Mouse (Mus musculus) embryonic facial prominence, embryonic 14.5 days (tissue): Measurements from ENCODE around the gene Nfia. TPM values are rescaled to one million over a fixed set of nuclear protein-coding genes. Genes with fewer than 3 reads are reported as not detected.

Experiments
- ATAC-seq: fragments of 200-750 bp; cut with Nextera tagmentation; 2 replicates; pipeline ENCODE4 v1.8.0; 2017; ENCODE audit warnings: low read depth, moderate number of reproducible peaks, moderate TSS enrichment
- DNase-seq: peaks from one replicate; pipeline ENCODE4 v3.0.0-alpha.2; 2015; ENCODE audit warnings: low spot score
- H3K27ac ChIP-seq: fragments of 300-500 bp; sonication (generic); replicated peaks from 2 replicates; pipeline ENCODE4 v1.5.1; 2014; ENCODE audit warnings: low read depth, mild to moderate bottlenecking, low read length, moderate library complexity
- H3K27me3 ChIP-seq: fragments of 300-500 bp; sonication (generic); replicated peaks from 2 replicates; pipeline ENCODE4 v1.6.1; 2014; ENCODE audit warnings: low read length; ENCODE audit not compliant: control insufficient read depth, insufficient read depth
- H3K36me3 ChIP-seq: fragments of 300-500 bp; sonication (generic); 2 replicates; pipeline ENCODE4 v1.6.1; 2014; ENCODE audit warnings: low read length, mixed read lengths; ENCODE audit not compliant: control insufficient read depth, insufficient read depth
- H3K4me1 ChIP-seq: fragments of 300-500 bp; sonication (generic); 2 replicates; pipeline ENCODE4 v1.6.1; 2014; ENCODE audit warnings: antibody characterized with exemption, low read length; ENCODE audit not compliant: control insufficient read depth, insufficient read depth
- H3K4me2 ChIP-seq: fragments of 300-500 bp; sonication (generic); 2 replicates; pipeline ENCODE4 v1.6.1; 2014; ENCODE audit warnings: low read depth, mild to moderate bottlenecking, low read length, moderate library complexity, mixed read lengths
- H3K4me3 ChIP-seq: fragments of 300-500 bp; sonication (generic); 2 replicates; pipeline ENCODE4 v1.5.1; 2014; ENCODE audit warnings: low read depth, mild to moderate bottlenecking, low read length
- H3K9ac ChIP-seq: fragments of 300-500 bp; sonication (generic); 2 replicates; pipeline ENCODE4 v1.6.1; 2014; ENCODE audit warnings: low read depth, mild to moderate bottlenecking, low read length, moderate library complexity, mixed read lengths
- H3K9me3 ChIP-seq: fragments of 300-500 bp; sonication (generic); 2 replicates; pipeline ENCODE4 v1.6.1; 2016; ENCODE audit warnings: low read length; ENCODE audit not compliant: control insufficient read depth
- WGBS: fragments of 180-500 bp; shearing (Covaris S2); extraction: QIAGEN DNeasy Blood & Tissue Kit; methylation state at CpG from one replicate; pipeline ENCODE4 v1.1.7; 2014; 5-methylcytosine and 5-hydroxymethylcytosine counted together
- polyA plus RNA-seq: library from polyadenylated mRNA; unstranded; fragments of >200 nt; fragmentation: Nextera tagmentation; extraction: Ambion mirVana; gene quantifications from 2 replicates; pipeline ENCODE4 v1.2.1, GENCODE M21; 2014

The Nfia gene
- polyA plus RNA-seq, 1 experiment from 2014 or later, result 61.7 TPM

DNA sequence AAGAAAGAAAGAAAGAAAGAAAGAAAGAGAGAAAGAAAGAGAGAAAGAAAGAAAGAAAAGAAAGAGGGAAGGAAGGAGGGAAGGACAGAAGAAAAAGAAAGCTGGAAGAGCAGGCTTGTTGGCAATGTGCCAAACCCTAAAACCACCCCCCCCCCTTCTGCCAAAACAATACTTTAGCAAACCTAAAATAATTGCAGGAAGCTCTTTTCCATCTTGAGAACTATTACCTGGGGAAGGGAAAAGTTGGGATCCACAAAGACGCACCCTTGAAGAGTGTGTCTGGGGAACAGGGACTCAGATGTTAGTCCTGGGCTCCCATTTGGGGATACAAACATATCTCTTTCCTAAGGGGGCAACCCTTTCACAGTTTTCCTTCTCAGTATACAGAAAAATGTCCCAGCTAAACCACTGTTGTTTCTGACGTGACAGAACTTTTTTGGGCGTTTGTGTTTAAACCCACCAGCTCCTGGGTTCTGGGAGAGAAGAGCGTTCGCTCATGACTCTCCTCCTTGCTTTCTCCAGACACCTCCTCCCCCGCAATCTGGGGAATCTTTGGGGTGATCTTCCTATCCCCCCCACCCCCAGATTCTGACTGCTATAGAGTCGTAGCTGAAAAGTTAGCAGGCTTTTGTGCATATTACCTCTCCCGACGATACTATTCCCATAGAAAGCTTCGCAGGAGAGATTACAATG lies 4.0 kb downstream of the Nfia start:
- ATAC-seq (no peak), DNase-seq (peak; percentile 58)
- peak overlapping the region; percentile 67 for H3K4me2 ChIP-seq
- no peaks in the 10 kb centered on the region for H3K9me3 ChIP-seq
- H3K9ac ChIP-seq, result peak overlapping the region; percentile 100
- WGBS, result under 1% methylated on average over 10 of the region's 10 CpGs
- peak overlapping the region; percentile 98 for H3K27ac ChIP-seq
- no peaks in the 10 kb centered on the region for H3K36me3 ChIP-seq
- no peaks in the 10 kb centered on the region for H3K27me3 ChIP-seq
- peak overlapping the region; percentile 91 for H3K4me3 ChIP-seq
- peaks cover 15% of the 10 kb centered on the region for H3K4me1 ChIP-seq

DNA sequence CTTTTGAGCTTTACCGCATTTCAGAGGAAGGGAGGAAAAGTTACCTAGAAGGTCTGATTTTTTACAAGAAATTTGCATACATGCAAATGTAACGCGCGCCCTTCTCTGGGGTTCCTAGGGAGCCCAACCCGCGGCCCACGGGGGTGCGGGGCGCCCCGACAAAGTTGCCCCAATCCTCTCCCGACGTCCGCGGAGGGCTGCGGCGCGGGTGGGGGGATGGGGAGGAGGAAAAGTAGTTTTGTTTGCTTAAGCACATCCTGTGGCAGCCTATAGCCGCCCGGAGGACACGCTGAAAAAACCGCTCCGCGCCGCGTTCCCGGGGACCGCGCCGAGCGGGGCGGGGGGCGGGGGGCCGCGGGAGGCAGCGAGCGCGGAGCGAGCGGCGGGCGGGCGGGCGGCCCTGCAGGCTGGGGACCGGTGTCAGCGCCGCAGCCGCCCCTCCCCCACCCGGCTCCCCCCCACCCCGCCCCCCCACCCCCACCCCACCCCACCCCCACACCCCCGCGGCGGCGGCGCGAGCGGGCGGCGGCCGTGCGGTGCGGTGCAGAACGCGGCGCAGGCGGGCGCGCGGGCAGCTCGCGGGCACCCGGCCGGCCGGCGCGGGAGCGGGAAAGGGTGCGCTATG lies 4.7 kb downstream of the Nfia start:
- WGBS, result 1% methylated on average over 24 of the region's 77 CpGs
- Histone ChIP-seq H3K4me3 (peak overlapping the region; percentile 91), H3K27ac (peak overlapping the region; percentile 98), H3K4me2 (peak overlapping the region; percentile 67), H3K9ac (peak overlapping the region; percentile 100), H3K9me3 (no peaks in the 10 kb centered on the region), H3K4me1 (peaks cover 15% of the 10 kb centered on the region), H3K36me3 (no peaks in the 10 kb centered on the region), H3K27me3 (no peaks in the 10 kb centered on the region)
- ATAC-seq (peak; percentile 20), DNase-seq (peak; percentile 81)

DNA sequence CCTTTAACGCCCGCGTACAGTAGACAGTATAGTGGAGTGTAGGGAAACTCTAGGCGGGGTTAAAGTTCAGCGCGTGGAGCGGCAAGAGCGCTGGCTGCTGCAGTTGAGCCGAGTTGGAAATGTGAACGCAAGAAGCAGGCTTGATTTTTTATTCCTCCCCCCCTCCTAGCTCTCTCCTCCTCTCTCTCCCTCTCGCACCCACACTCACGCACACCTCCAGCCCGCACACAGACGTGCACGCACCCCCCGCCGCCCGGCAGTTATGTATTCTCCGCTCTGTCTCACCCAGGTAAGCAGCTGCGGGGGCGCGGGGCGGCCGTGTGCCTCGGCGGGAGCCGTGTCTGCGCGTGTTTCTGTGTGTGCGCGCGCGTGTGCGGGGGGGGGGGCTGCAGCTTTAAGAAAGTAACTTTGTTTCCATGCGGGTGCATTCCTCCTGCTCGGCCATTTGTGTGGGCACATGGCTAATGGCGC lies 5.2 kb downstream of the Nfia start, which contains the start of gene E130114P18Rik:
Gene E130114P18Rik (minus strand): TSS at position 373 of the 471 bp plus-strand sequence.
- peak within 1 kb of the TSS; percentile 67 for H3K4me2 ChIP-seq
- H3K9me3 ChIP-seq, result no peaks in the 10 kb centered on the region
- 0% methylated on average over 21 of the region's 37 CpGs for WGBS
- peaks cover 15% of the 10 kb centered on the region for H3K4me1 ChIP-seq
- H3K9ac ChIP-seq, result peak within 1 kb of the TSS; percentile 100
- H3K36me3 ChIP-seq, result peaks cover 2% of the 10 kb centered on the region
- ATAC-seq (peak; percentile 73), DNase-seq (peak; percentile 89)
- H3K4me3 ChIP-seq, result peak within 1 kb of the TSS; percentile 91
- no peaks in the 10 kb centered on the region for H3K27me3 ChIP-seq
- H3K27ac ChIP-seq, result peak within 1 kb of the TSS; percentile 98

DNA sequence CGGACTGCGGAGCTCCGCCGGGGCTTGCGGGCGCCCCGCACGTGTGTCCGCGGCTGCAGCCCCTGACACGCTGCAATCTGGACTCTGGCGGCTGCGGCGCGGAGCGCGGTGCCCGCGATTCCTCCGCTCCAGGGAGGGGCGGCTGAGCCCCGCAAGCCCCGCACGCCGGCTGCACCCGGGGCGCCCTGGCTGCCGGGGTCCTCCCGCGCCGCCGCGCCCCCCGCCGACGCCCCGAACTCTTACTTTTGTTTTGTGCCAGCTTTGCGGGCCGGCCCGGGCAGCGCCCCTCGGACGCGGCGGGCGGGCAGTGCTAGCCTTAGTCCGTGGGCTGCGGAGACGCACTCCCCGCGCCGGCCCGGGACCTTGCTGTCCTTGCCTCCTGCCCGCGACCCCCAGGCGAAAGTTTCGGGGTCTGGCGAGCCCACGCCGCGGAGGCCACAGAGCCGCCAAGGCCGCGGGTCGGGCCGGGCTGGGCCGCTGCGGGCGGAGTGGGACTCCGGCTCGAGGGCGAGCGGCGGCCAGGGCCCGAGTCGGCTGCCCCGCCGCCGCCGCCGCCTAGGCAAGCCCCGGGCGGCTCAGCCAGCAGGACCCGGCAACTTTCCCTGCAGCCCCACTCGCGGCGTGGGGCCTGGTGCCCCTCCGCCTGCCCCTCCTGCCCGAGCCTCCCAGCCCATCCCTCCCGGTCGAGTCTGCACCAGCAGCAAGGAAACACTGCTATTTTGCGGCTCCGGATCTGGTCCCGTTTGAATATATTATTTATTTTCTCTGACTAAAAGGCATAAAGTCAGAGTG lies 5.9 kb downstream of the Nfia start:
- H3K36me3 ChIP-seq, result peaks cover 9% of the 10 kb centered on the region

DNA sequence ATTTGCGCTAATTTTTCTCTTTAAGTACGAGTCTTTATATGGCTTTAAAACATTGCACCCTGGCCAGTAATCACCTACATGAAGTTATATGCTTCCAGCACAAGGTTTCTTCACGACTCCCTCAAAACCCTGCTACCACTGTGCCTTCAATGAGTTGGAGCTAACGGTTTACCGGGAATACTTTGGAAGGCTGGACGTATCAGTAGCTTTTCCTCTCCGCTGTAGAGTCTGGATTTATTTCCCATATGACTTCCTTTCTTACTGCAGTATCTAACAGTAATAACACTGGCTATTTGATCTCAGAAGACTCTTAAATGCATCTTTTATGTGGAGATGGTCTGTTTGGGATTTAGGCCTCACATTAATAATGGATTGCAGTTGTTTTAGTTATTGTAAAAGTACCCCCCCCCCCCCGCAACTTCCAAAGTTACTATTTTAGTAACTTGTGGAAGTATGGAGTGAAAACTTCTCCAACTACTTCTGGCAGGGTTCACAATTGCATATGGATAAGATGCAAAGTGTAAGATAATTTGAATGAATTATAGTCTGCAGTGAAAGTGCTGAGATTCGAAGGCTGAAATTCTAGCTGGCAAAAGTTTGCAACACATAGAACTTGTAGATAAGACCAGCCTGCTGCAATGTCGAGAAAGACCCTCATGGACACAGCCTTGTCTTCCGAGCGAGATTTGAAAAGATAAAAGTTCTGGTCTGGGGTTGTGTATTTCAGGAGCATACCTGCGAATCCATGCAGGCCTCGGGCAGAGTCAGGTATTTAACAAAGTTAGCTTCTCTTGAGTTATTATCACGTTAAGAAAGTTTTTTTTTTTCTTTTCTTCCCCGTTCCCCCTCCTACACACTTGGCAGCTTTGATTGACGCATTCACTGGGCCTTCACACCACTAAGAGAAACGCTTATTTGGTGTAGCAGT lies 6.7 kb downstream of the Nfia start:
- peak overlapping the region; percentile 91 for H3K4me3 ChIP-seq
- DNase-seq, result peak; percentile 42
- WGBS, result 11% methylated on average over 18 of the region's 18 CpGs
- H3K36me3 ChIP-seq, result peaks cover 17% of the 10 kb centered on the region
- H3K27ac ChIP-seq, result peak overlapping the region; percentile 98
- H3K27me3 ChIP-seq, result no peaks in the 10 kb centered on the region
- peaks cover 8% of the 10 kb centered on the region for H3K4me1 ChIP-seq
- peak overlapping the region; percentile 100 for H3K9ac ChIP-seq
- peak overlapping the region; percentile 67 for H3K4me2 ChIP-seq
- no peaks in the 10 kb centered on the region for H3K9me3 ChIP-seq
- no peak for ATAC-seq

More for the DNA sequence above, 5.9 kb downstream of the Nfia start:
- peak overlapping the region; percentile 67 for H3K4me2 ChIP-seq
- peak overlapping the region; percentile 91 for H3K4me3 ChIP-seq
- peak; percentile 5; the same call in 1 of the 2 replicates for ATAC-seq
- no peaks in the 10 kb centered on the region for H3K27me3 ChIP-seq
- DNase-seq, result no peak
- no peaks in the 10 kb centered on the region for H3K9me3 ChIP-seq
- H3K27ac ChIP-seq, result peak overlapping the region; percentile 98
- whole genome bisulfite sequencing, result 5% methylated on average over 40 of the region's 94 CpGs
- peaks cover 15% of the 10 kb centered on the region for H3K4me1 ChIP-seq
- peak overlapping the region; percentile 100 for H3K9ac ChIP-seq

DNA sequence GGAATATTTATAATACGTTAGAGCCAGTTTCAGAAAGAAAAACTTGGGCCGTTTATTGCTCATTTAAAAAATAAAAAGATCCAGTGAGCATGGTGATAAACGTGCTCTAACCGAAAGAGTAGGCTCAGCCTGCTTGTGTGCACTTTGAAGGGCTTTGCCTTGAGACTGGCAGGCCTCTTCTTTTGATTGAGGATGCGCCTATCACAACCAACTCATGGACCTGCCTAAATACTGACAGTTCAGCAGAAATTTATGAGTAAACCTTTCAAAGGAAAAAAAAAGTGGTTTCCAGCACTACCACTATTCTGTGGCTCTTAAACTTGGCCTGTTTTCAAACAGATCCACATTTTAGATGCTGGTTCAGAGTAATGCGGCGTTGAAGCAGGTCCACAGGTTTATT lies 7.5 kb downstream of the Nfia start:
- ATAC-seq (no peak), DNase-seq (no peak)
- Histone ChIP-seq H3K36me3 (peaks cover 19% of the 10 kb centered on the region), H3K9me3 (no peaks in the 10 kb centered on the region), H3K4me2 (peak overlapping the region; percentile 67), H3K27me3 (no peaks in the 10 kb centered on the region), H3K9ac (peak overlapping the region; percentile 100), H3K4me1 (peaks cover 6% of the 10 kb centered on the region), H3K4me3 (peak overlapping the region; percentile 91), H3K27ac (peak overlapping the region; percentile 98)
- WGBS, result 34% methylated on average over 7 of the region's 7 CpGs

DNA sequence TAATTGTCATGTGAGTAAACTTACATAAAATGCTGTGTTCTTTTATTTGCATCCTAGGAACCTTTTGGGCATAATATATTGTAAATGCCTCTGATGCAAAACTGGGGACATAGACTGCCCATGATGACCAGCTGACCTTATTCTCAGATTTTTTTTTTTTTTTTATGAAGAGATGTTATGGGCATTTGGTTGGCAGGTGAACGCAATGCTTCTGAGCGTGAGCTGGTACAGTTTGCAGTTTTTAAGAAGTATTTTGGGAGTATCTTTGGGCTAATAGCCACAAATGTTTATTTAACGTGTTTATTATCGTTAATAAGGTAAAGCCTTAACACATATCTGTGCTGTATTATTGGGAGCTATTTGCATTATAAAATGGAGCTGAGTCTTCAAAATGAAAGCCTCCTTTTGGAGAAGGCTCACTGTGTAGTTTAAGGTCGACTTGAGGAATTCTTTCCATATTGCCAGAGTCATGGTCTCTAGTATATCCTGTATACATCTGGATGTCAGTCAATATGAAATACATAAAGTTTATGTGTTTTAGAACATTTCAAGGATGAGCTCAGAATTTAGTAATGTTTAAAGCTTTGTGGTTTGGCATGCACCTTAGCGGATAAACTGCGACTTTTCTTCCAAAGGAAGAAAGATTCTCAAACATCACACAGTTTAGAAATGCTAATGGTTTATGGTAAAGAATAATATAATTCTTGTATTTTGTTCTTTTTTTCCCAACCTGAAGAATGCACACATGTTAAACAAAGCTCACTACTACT lies 8.3 kb downstream of the Nfia start:
- Histone ChIP-seq H3K9ac (peak overlapping the region; percentile 45; the same call in 1 of the 2 replicates), H3K27me3 (no peaks in the 10 kb centered on the region), H3K4me2 (peak overlapping the region; percentile 67), H3K4me3 (0 out of 2 replicates have a peak overlapping the region, but pooled peaks have one; percentile 10), H3K9me3 (no peaks in the 10 kb centered on the region), H3K36me3 (peaks cover 24% of the 10 kb centered on the region), H3K27ac (0 out of 2 replicates have a peak overlapping the region, but pooled peaks have one; percentile 98), H3K4me1 (peaks cover 10% of the 10 kb centered on the region)
- DNase-seq (peak; percentile 52), ATAC-seq (no peak)
- WGBS, result 59% methylated on average over 7 of the region's 7 CpGs
